Mouse (Mus musculus) spleen, adult 10 weeks (tissue): Measurements from ENCODE around the gene Wwox. TPM values are rescaled to one million over a fixed set of nuclear protein-coding genes. Genes with fewer than 3 reads are reported as not detected.

Source experiments
- polyA plus RNA-seq: library from polyadenylated mRNA; stranded (reverse); fragments of 350-450 nt; fragmentation: Illumina TruSeq; extraction: RNeasy Lipid Tissue Mini Kit (QIAGEN cat#74804); gene quantifications from one replicate; pipeline ENCODE4 v1.2.3, GENCODE M21; 2015; ENCODE audit warnings: low replicate concordance; ENCODE audit not compliant: insufficient read depth

Wwox gene
- polyA plus RNA-seq: 5.1 TPM

GRCm38 (mm10) chr8:114439334-114440204 is at the start of gene Wwox:
Gene Wwox, plus strand, starts transcription at chr8:114439655.

GRCm38 (mm10) chr8:114417786-114418185 is 21.7 kb upstream of the Wwox start, which contains the start of gene Clec3a:
Gene Clec3a, plus strand, starts transcription at chr8:114418086.

Other genes with a start within 250 kb of the Wwox start
- gene Vat1l, start 234.0 kb upstream of the Wwox start, polyA plus RNA-seq: not detected
- gene Clec3a, start 21.6 kb upstream of the Wwox start, polyA plus RNA-seq: not detected